Mouse (Mus musculus) forebrain, embryonic 10.5 days (tissue): ENCODE measurements at regions not wholly inside any gene's neighbourhood (a gene's known extent, or its start where the extent isn't known, plus 50 kb on each side); places are given as distances from the start of the nearest gene placed in this dataset.
A peak's percentile ranks its signal among the peaks of the same experiment; 100 is the strongest.
"Not testable (repeated sequence)": the region's sequence is repeated elsewhere in the genome, so short reads cannot be mapped to it uniquely, and the experiment has no call there.

ENCODE experiments used
- DNase-seq: peaks from one replicate; pipeline ENCODE4 v3.0.0-alpha.2; 2017; ENCODE audit warnings: low spot score; ENCODE audit errors: extremely low spot score
- H3K27ac ChIP-seq: fragments of 300-500 bp; sonication (generic); 2 replicates; pipeline ENCODE4 v1.5.1; 2016; ENCODE audit warnings: mild to moderate bottlenecking
- H3K27me3 ChIP-seq: fragments of 300-500 bp; sonication (generic); 2 replicates; pipeline ENCODE4 v1.6.1; 2016; ENCODE audit warnings: mild to moderate bottlenecking; ENCODE audit not compliant: poor library complexity, severe bottlenecking
- H3K36me3 ChIP-seq: fragments of 300-500 bp; sonication (generic); replicated peaks from 2 replicates; pipeline ENCODE4 v1.6.1; 2016; ENCODE audit warnings: mild to moderate bottlenecking, moderate library complexity
- H3K4me1 ChIP-seq: fragments of 300-500 bp; sonication (generic); 2 replicates; pipeline ENCODE4 v1.6.1; 2016
- H3K4me3 ChIP-seq: fragments of 300-500 bp; sonication (generic); 2 replicates; pipeline ENCODE4 v1.5.1; 2016; ENCODE audit warnings: mild to moderate bottlenecking, moderate library complexity
- H3K9me3 ChIP-seq: fragments of 300-500 bp; sonication (generic); 2 replicates; pipeline ENCODE4 v1.6.1; 2016; ENCODE audit warnings: mild to moderate bottlenecking, moderate library complexity
- WGBS: fragments of 180-500 bp; shearing (Covaris S2); methylation state at CpG from one replicate; pipeline ENCODE4 v1.1.7; 2016; 5-methylcytosine and 5-hydroxymethylcytosine counted together

GRCm38 (mm10) chr1:64463715-64464290 lies 68.6 kb upstream of the Creb1 start:
- no peak for DNase-seq
- Histone ChIP-seq H3K27ac (no peak overlapping the region), H3K4me1 (no peaks in the 10 kb centered on the region), H3K36me3 (no peaks in the 10 kb centered on the region), H3K9me3 (no peaks in the 10 kb centered on the region), H3K27me3 (no peaks in the 10 kb centered on the region), H3K4me3 (no peak overlapping the region)
- WGBS = 83% methylated on average over 5 of the region's 5 CpGs

GRCm38 (mm10) chr1:64461616-64462015 lies 70.8 kb upstream of the Creb1 start:
- H3K4me3 ChIP-seq, H3K9me3 ChIP-seq, DNase-seq, H3K4me1 ChIP-seq, H3K36me3 ChIP-seq, H3K27me3 ChIP-seq, H3K27ac ChIP-seq: not testable (repeated sequence)
- WGBS = 92% methylated on average over 6 of the region's 6 CpGs

GRCm38 (mm10) chr1:64457872-64458271 lies 74.6 kb upstream of the Creb1 start:
- Histone ChIP-seq H3K4me1 (no peaks in the 10 kb centered on the region), H3K36me3 (no peaks in the 10 kb centered on the region), H3K9me3 (no peaks in the 10 kb centered on the region), H3K27me3 (no peaks in the 10 kb centered on the region), H3K27ac (no peak overlapping the region), H3K4me3 (no peak overlapping the region)
- 83% methylated on average over 4 of the region's 5 CpGs for WGBS
- no peak for DNase-seq

- Histone ChIP-seq H3K4me3 (no peak overlapping the region), H3K9me3 (no peaks in the 10 kb centered on the region)
These were observed 83.3 kb upstream of the Creb1 start for GRCm38 (mm10) chr1:64449141-64449540.

GRCm38 (mm10) chr1:64448090-64448489 lies 84.4 kb upstream of the Creb1 start:
- no peak overlapping the region for H3K27ac ChIP-seq
- H3K36me3 ChIP-seq = no peaks in the 10 kb centered on the region
- H3K4me1 ChIP-seq = peaks cover 16% of the 10 kb centered on the region
- 4% methylated on average over 5 of the region's 5 CpGs for WGBS
- no peak overlapping the region for H3K4me3 ChIP-seq
- DNase-seq = peak; percentile 32
- H3K27me3 ChIP-seq = peaks cover 27% of the 10 kb centered on the region
- no peaks in the 10 kb centered on the region for H3K9me3 ChIP-seq

More at GRCm38 (mm10) chr1:64449141-64449540, 83.3 kb upstream of the Creb1 start:
- peaks cover 16% of the 10 kb centered on the region for H3K4me1 ChIP-seq
- H3K27ac ChIP-seq = no peak overlapping the region
- no peak for DNase-seq
- WGBS = 79% methylated on average over 3 of the region's 3 CpGs
- H3K36me3 ChIP-seq = no peaks in the 10 kb centered on the region
- peaks cover 27% of the 10 kb centered on the region for H3K27me3 ChIP-seq

DNA sequence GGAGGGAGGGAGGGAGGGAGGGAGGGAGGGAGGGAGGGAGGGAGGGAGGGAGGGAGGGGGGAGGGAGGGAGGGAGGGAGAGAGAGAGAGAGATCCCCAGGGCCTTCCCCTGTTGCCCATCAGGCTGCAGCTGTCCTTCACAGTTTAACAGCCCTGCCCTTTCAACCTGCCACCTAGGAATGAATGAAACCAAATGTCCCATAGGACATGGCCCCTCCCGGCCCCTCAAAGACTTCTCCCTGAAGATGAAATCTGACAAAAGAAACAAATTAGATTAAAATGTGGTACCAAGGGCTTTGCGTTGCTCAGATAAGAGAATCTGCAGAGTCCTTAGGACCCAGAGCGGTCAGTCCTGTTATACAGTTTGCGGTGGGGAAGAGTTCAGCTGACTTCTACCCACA lies 86.0 kb upstream of the Creb1 start:
- Histone ChIP-seq H3K36me3 (no peaks in the 10 kb centered on the region), H3K4me3 (no peak overlapping the region), H3K9me3 (no peaks in the 10 kb centered on the region), H3K27me3 (peaks cover 27% of the 10 kb centered on the region), H3K4me1 (peaks cover 21% of the 10 kb centered on the region), H3K27ac (peak overlapping the region; percentile 74; the same call in 1 of the 2 replicates)
- 70% methylated on average over 4 of the region's 4 CpGs for WGBS
- DNase-seq = no peak

- H3K4me1 ChIP-seq = peaks cover 21% of the 10 kb centered on the region
These were observed 86.5 kb upstream of the Creb1 start for GRCm38 (mm10) chr1:64445919-64446318.

DNA sequence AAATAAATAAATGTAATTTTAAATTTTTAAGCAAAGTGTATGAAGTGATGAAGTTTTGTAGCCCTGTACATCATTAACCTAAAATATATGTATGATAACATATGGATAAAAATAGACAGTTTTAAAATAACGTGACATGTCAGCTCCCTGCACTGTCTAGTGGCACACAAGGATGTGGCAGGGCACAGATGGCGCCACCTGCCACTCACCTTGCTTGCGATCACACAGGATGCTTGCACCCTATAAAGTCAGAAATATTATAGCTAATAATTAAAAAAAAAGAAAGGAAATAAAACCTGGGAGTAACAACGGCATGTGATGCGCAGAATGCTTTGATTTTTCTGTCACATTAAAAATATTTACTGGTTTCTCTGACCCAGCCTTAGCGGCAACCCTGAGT lies 89.0 kb upstream of the Creb1 start:
- peaks cover 27% of the 10 kb centered on the region for H3K27me3 ChIP-seq
- no peaks in the 10 kb centered on the region for H3K36me3 ChIP-seq
- no peak for DNase-seq
- no peaks in the 10 kb centered on the region for H3K9me3 ChIP-seq
- peaks cover 17% of the 10 kb centered on the region for H3K4me1 ChIP-seq
- WGBS = 95% methylated on average over 6 of the region's 6 CpGs
- H3K4me3 ChIP-seq = no peak overlapping the region
- H3K27ac ChIP-seq = no peak overlapping the region

More at GRCm38 (mm10) chr1:64445919-64446318, 86.5 kb upstream of the Creb1 start:
- Histone ChIP-seq H3K27ac (peak overlapping the region; percentile 74), H3K4me3 (0 out of 2 replicates have a peak overlapping the region, but pooled peaks have one; percentile 19), H3K27me3 (peaks cover 27% of the 10 kb centered on the region), H3K36me3 (no peaks in the 10 kb centered on the region), H3K9me3 (no peaks in the 10 kb centered on the region)
- DNase-seq = peak; percentile 78
- WGBS = 3% methylated on average over 13 of the region's 13 CpGs

GRCm38 (mm10) chr1:64442179-64442874 lies 90.1 kb upstream of the Creb1 start:
- Histone ChIP-seq H3K27ac (no peak overlapping the region), H3K36me3 (no peaks in the 10 kb centered on the region), H3K4me3 (no peak overlapping the region), H3K27me3 (peaks cover 21% of the 10 kb centered on the region), H3K4me1 (peaks cover 17% of the 10 kb centered on the region), H3K9me3 (no peaks in the 10 kb centered on the region)
- WGBS = 82% methylated on average over 9 of the region's 9 CpGs
- DNase-seq = no peak

DNA sequence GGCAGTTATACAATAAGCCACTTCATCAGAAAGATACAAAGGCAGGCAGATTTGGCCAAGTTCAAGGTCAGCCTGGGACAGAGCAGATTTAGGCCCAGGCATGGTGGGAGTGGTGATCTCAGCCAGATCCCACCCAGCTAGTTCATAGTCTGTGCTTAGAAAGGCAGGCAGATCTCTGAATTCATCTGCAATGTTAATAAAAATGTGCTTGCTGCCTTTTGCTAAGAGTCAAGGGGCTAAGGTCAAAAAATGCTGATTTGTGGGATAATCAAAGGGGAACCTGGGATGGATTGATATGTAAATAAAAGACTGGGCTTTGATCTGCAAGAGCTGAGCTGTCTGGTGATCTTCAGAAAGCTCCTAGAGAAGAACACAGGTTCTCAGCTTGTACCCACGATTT lies 109.2 kb upstream of the Creb1 start:
- WGBS = 80% methylated on average over 1 of the region's 1 CpGs
- H3K36me3 ChIP-seq = no peaks in the 10 kb centered on the region
- peaks cover 8% of the 10 kb centered on the region; the same call in 1 of the 2 replicates for H3K4me1 ChIP-seq
- H3K27ac ChIP-seq = no peak overlapping the region
- no peaks in the 10 kb centered on the region for H3K27me3 ChIP-seq
- no peaks in the 10 kb centered on the region for H3K9me3 ChIP-seq
- DNase-seq = no peak
- no peak overlapping the region for H3K4me3 ChIP-seq

- Histone ChIP-seq H3K4me1 (peaks cover 8% of the 10 kb centered on the region; the same call in 1 of the 2 replicates), H3K36me3 (no peaks in the 10 kb centered on the region), H3K9me3 (no peaks in the 10 kb centered on the region), H3K27me3 (no peaks in the 10 kb centered on the region), H3K27ac (no peak overlapping the region), H3K4me3 (no peak overlapping the region)
- no peak for DNase-seq
These were observed 113.9 kb upstream of the Creb1 start for GRCm38 (mm10) chr1:64418567-64418966.

DNA sequence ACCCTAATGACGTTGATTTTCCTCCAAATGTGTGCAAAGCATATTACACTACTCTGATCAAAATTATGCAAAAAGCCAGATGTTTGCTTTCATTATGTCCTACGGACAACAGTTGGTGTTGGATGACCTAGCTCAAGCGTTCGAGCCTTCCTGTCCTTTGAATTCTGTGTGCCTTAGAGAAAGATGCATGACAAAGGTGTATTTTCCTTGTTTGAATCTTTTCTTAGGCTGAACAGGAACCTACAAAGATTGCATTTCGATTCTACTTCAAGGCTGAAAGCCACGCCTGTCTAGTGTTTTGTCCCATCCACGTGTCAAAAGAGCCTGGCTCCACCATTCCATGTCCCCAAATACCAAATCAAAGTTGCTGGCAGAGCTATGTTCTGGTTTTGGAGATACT lies 116.5 kb upstream of the Creb1 start:
- Histone ChIP-seq H3K4me1 (peaks cover 1% of the 10 kb centered on the region; the same call in 1 of the 2 replicates), H3K36me3 (no peaks in the 10 kb centered on the region), H3K27me3 (no peaks in the 10 kb centered on the region), H3K27ac (no peak overlapping the region), H3K4me3 (no peak overlapping the region), H3K9me3 (no peaks in the 10 kb centered on the region)
- no peak for DNase-seq
- WGBS = 89% methylated on average over 7 of the region's 7 CpGs

GRCm38 (mm10) chr1:64413181-64413560 lies 119.3 kb upstream of the Creb1 start:
- Histone ChIP-seq H3K36me3 (no peaks in the 10 kb centered on the region), H3K27ac (no peak overlapping the region), H3K4me1 (peaks cover 22% of the 10 kb centered on the region), H3K27me3 (no peaks in the 10 kb centered on the region), H3K9me3 (no peaks in the 10 kb centered on the region), H3K4me3 (no peak overlapping the region)
- DNase-seq = no peak
- 90% methylated on average over 4 of the region's 4 CpGs for WGBS
